Mouse (Mus musculus) lung, postnatal 0 days (tissue): Measurements from ENCODE around the gene Plekhb2. TPM values are rescaled to one million over a fixed set of nuclear protein-coding genes. Genes with fewer than 3 reads are reported as not detected.
A peak's percentile ranks its signal among the peaks of the same experiment; 100 is the strongest.

Experiments used
- ATAC-seq: fragments of 200-750 bp; cut with Nextera tagmentation; 2 replicates; pipeline ENCODE4 v1.8.0; 2017; ENCODE audit warnings: moderate library complexity
- DNase-seq: peaks from one replicate; pipeline ENCODE4 v3.0.0-alpha.2; 2016; ENCODE audit warnings: low spot score
- H3K27ac ChIP-seq: fragments of 300-500 bp; sonication (generic); 2 replicates; pipeline ENCODE4 v1.5.1; 2014; ENCODE audit warnings: antibody characterized with exemption, mild to moderate bottlenecking, low read length, mixed read lengths
- H3K27me3 ChIP-seq: fragments of 300-500 bp; sonication (generic); replicated peaks from 2 replicates; pipeline ENCODE4 v1.6.1; 2014; ENCODE audit warnings: low read length, mixed read lengths; ENCODE audit not compliant: insufficient read depth
- H3K36me3 ChIP-seq: fragments of 300-500 bp; sonication (generic); 2 replicates; pipeline ENCODE4 v1.6.1; 2014; ENCODE audit warnings: low read length, mixed read lengths; ENCODE audit not compliant: insufficient read depth
- H3K4me1 ChIP-seq: fragments of 300-500 bp; sonication (generic); 2 replicates; pipeline ENCODE4 v1.6.1; 2014; ENCODE audit warnings: antibody characterized with exemption, low read depth, low read length, mixed read lengths; ENCODE audit not compliant: insufficient read depth
- H3K4me2 ChIP-seq: fragments of 300-500 bp; sonication (generic); replicated peaks from 2 replicates; pipeline ENCODE4 v1.6.1; 2014; ENCODE audit warnings: low read depth, mild to moderate bottlenecking, low read length, moderate library complexity, mixed read lengths
- H3K4me3 ChIP-seq: fragments of 300-500 bp; sonication (generic); 2 replicates; pipeline ENCODE4 v1.5.1; 2014; ENCODE audit warnings: low read depth, low read length
- H3K9ac ChIP-seq: fragments of 300-500 bp; sonication (generic); replicated peaks from 2 replicates; pipeline ENCODE4 v1.6.1; 2014; ENCODE audit warnings: low read depth, mild to moderate bottlenecking
- H3K9me3 ChIP-seq: fragments of 300-500 bp; sonication (generic); 2 replicates; pipeline ENCODE4 v1.6.1; 2016; ENCODE audit warnings: low read length, mixed read lengths
- CTCF ChIP-seq: IDR thresholded peaks from 2 replicates; pipeline ENCODE4 v1.5.1; 2016; ENCODE audit warnings: antibody characterized with exemption, mild to moderate bottlenecking
- EP300 ChIP-seq: IDR thresholded peaks from 2 replicates; pipeline ENCODE4 v1.6.1; 2016; ENCODE audit warnings: antibody characterized with exemption, mild to moderate bottlenecking, control low read depth
- WGBS: fragments of 180-500 bp; shearing (Covaris S2); extraction: QIAGEN DNeasy Blood & Tissue Kit; methylation state at CpG from one replicate; pipeline ENCODE4 v1.1.7; 2014; 5-methylcytosine and 5-hydroxymethylcytosine counted together
- polyA plus RNA-seq: library from polyadenylated mRNA; unstranded; fragments of >200 nt; fragmentation: Nextera tagmentation; extraction: Ambion mirVana; gene quantifications from 2 replicates; pipeline ENCODE4 v1.2.1, GENCODE M21; 2015

The Plekhb2 gene
- polyA plus RNA-seq, 1 experiment from 2014 or later = 71.1 TPM

GRCm38 (mm10) chr1:34821411-34821810 lies 28.4 kb upstream of the Plekhb2 start:
- 94% methylated on average over 2 of the region's 2 CpGs for WGBS
- no peak overlapping the region for H3K9ac ChIP-seq
- no peak for ATAC-seq
- TF ChIP-seq CTCF (no peak), EP300 (no peak)
- H3K36me3 ChIP-seq = peaks cover 23% of the 10 kb centered on the region; the same call in 1 of the 2 replicates
- no peaks in the 10 kb centered on the region for H3K4me1 ChIP-seq
- H3K27me3 ChIP-seq = no peaks in the 10 kb centered on the region
- H3K9me3 ChIP-seq = no peaks in the 10 kb centered on the region
- H3K4me2 ChIP-seq = no peak overlapping the region
- DNase-seq = peak; percentile 16
- no peak overlapping the region for H3K4me3 ChIP-seq
- no peak overlapping the region for H3K27ac ChIP-seq

GRCm38 (mm10) chr1:34822003-34822402 lies 27.8 kb upstream of the Plekhb2 start:
- no peak overlapping the region for H3K27ac ChIP-seq
- WGBS = 91% methylated on average over 7 of the region's 7 CpGs

GRCm38 (mm10) chr1:34822746-34823145 lies 27.0 kb upstream of the Plekhb2 start:
- DNase-seq = no peak
- no peak overlapping the region for H3K4me2 ChIP-seq
- no peak for ATAC-seq
- 0 out of 2 replicates have a peak overlapping the region, but pooled peaks have one; percentile 6 for H3K27ac ChIP-seq
- TF ChIP-seq EP300 (no peak), CTCF (no peak)
- 91% methylated on average over 7 of the region's 7 CpGs for WGBS
- H3K4me1 ChIP-seq = no peaks in the 10 kb centered on the region
- H3K36me3 ChIP-seq = peaks cover 12% of the 10 kb centered on the region; the same call in 1 of the 2 replicates
- no peaks in the 10 kb centered on the region for H3K9me3 ChIP-seq
- H3K4me3 ChIP-seq = no peak overlapping the region
- H3K9ac ChIP-seq = no peak overlapping the region
- H3K27me3 ChIP-seq = no peaks in the 10 kb centered on the region

More at GRCm38 (mm10) chr1:34822003-34822402, 27.8 kb upstream of the Plekhb2 start:
- no peaks in the 10 kb centered on the region for H3K4me1 ChIP-seq
- no peak overlapping the region for H3K4me3 ChIP-seq
- no peak overlapping the region for H3K4me2 ChIP-seq
- no peaks in the 10 kb centered on the region for H3K9me3 ChIP-seq
- no peak for DNase-seq
- no peak for TF ChIP-seq EP300
- TF ChIP-seq CTCF = no peak
- H3K9ac ChIP-seq = no peak overlapping the region
- ATAC-seq = no peak
- H3K36me3 ChIP-seq = peaks cover 18% of the 10 kb centered on the region; the same call in 1 of the 2 replicates
- H3K27me3 ChIP-seq = no peaks in the 10 kb centered on the region

GRCm38 (mm10) chr1:34823353-34823752 lies 26.4 kb upstream of the Plekhb2 start:
- Histone ChIP-seq H3K4me2 (no peak overlapping the region), H3K4me3 (no peak overlapping the region), H3K9ac (no peak overlapping the region), H3K27me3 (no peaks in the 10 kb centered on the region), H3K27ac (0 out of 2 replicates have a peak overlapping the region, but pooled peaks have one; percentile 6), H3K4me1 (no peaks in the 10 kb centered on the region), H3K9me3 (no peaks in the 10 kb centered on the region), H3K36me3 (peaks cover 8% of the 10 kb centered on the region; the same call in 1 of the 2 replicates)
- DNase-seq (peak; percentile 75), ATAC-seq (peak; percentile 74)
- no peak for TF ChIP-seq CTCF
- 0 out of 2 replicates have a peak, but pooled peaks have one; percentile 29 for TF ChIP-seq EP300
- WGBS = 60% methylated on average over 6 of the region's 6 CpGs

- Histone ChIP-seq H3K36me3 (peaks cover 7% of the 10 kb centered on the region; the same call in 1 of the 2 replicates), H3K9ac (no peak overlapping the region), H3K4me3 (no peak overlapping the region), H3K9me3 (no peaks in the 10 kb centered on the region), H3K27me3 (no peaks in the 10 kb centered on the region), H3K4me2 (no peak overlapping the region), H3K27ac (no peak overlapping the region), H3K4me1 (no peaks in the 10 kb centered on the region)
- no peak for DNase-seq
- TF ChIP-seq EP300 = no peak
- TF ChIP-seq CTCF = no peak
- WGBS = 83% methylated on average over 8 of the region's 8 CpGs
- ATAC-seq = no peak
Measured at GRCm38 (mm10) chr1:34824208-34824607, 25.6 kb upstream of the Plekhb2 start.

- H3K4me2 ChIP-seq = no peak overlapping the region
- no peak overlapping the region for H3K9ac ChIP-seq
- no peaks in the 10 kb centered on the region for H3K4me1 ChIP-seq
- ATAC-seq (no peak), DNase-seq (no peak)
- no peak overlapping the region for H3K27ac ChIP-seq
- no peaks in the 10 kb centered on the region for H3K27me3 ChIP-seq
- no peaks in the 10 kb centered on the region for H3K9me3 ChIP-seq
- TF ChIP-seq EP300 (no peak), CTCF (no peak)
- WGBS = 84% methylated on average over 9 of the region's 9 CpGs
- no peaks in the 10 kb centered on the region for H3K36me3 ChIP-seq
- no peak overlapping the region for H3K4me3 ChIP-seq
Measured at GRCm38 (mm10) chr1:34825909-34826308, 23.9 kb upstream of the Plekhb2 start.
